Mouse (Mus musculus) stomach, embryonic 16.5 days (tissue): ENCODE data around the gene Esyt2. TPM values are rescaled to one million over a fixed set of nuclear protein-coding genes. Genes with fewer than 3 reads are reported as not detected.

ENCODE experiments used
- ATAC-seq: fragments of 200-750 bp; cut with Nextera tagmentation; 2 replicates; pipeline ENCODE4 v1.8.0; 2017; ENCODE audit warnings: moderate number of reproducible peaks, moderate TSS enrichment; ENCODE audit not compliant: insufficient read depth, low FRiP score
- H3K27ac ChIP-seq: fragments of 300-500 bp; sonication (generic); 2 replicates; pipeline ENCODE4 v1.5.1; 2014; ENCODE audit warnings: low read length
- H3K27me3 ChIP-seq: fragments of 300-500 bp; sonication (generic); 2 replicates; pipeline ENCODE4 v1.6.1; 2014; ENCODE audit warnings: low read length, control low read depth, mixed read lengths; ENCODE audit not compliant: control insufficient read depth, insufficient read depth
- H3K36me3 ChIP-seq: fragments of 300-500 bp; sonication (generic); 2 replicates; pipeline ENCODE4 v1.6.1; 2014; ENCODE audit warnings: low read length; ENCODE audit not compliant: control insufficient read depth, insufficient read depth
- H3K4me1 ChIP-seq: fragments of 300-500 bp; sonication (generic); 2 replicates; pipeline ENCODE4 v1.6.1; 2014; ENCODE audit warnings: low read length, control low read depth, mixed read lengths; ENCODE audit not compliant: control insufficient read depth, insufficient read depth
- H3K4me2 ChIP-seq: fragments of 300-500 bp; sonication (generic); 2 replicates; pipeline ENCODE4 v1.6.1; 2014; ENCODE audit warnings: low read depth, low read length, mixed read lengths
- H3K4me3 ChIP-seq: fragments of 300-500 bp; sonication (generic); replicated peaks from 2 replicates; pipeline ENCODE4 v1.5.1; 2014; ENCODE audit warnings: mild to moderate bottlenecking, low read length
- H3K9ac ChIP-seq: fragments of 300-500 bp; sonication (generic); 2 replicates; pipeline ENCODE4 v1.6.1; 2014; ENCODE audit warnings: low read length
- H3K9me3 ChIP-seq: fragments of 300-500 bp; sonication (generic); replicated peaks from 2 replicates; pipeline ENCODE4 v1.6.1; 2016; ENCODE audit warnings: low read length, control low read depth; ENCODE audit not compliant: control insufficient read depth
- WGBS: fragments of 180-500 bp; shearing (Covaris S2); extraction: QIAGEN DNeasy Blood & Tissue Kit; methylation state at CpG from one replicate; pipeline ENCODE4 v1.1.7; 2014; 5-methylcytosine and 5-hydroxymethylcytosine counted together
- polyA plus RNA-seq: library from polyadenylated mRNA; unstranded; fragments of >200 nt; fragmentation: Nextera tagmentation; extraction: Ambion mirVana; gene quantifications from 2 replicates; pipeline ENCODE4 v1.2.1, GENCODE M21; 2015

Esyt2 gene
- polyA plus RNA-seq, 1 experiment from 2014 or later = 28.7 TPM

DNA sequence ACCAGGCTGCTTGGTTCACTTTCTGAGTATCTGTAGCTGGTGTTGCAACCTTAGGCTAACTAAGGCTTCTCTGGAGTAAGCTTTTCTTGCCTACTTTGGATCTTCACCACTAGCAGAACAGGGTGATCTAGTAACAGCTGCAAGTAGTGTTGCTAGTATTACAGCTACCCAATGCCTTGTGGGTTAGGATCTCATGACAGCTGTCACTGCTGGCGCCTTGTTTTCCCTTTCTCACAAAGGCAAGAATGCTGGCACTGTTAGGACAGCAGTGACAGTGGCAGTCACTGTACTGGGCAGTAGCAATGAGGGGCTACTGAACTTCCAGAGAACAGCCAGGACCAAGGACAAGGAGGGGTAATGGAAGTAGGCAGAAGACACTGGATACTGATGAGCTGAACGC lies 114.3 kb downstream of the Esyt2 start:
- 87% methylated on average over 2 of the region's 2 CpGs for WGBS
- no peak overlapping the region for H3K4me3 ChIP-seq
- H3K9me3 ChIP-seq = no peaks in the 10 kb centered on the region
- no peaks in the 10 kb centered on the region for H3K4me1 ChIP-seq
- no peak overlapping the region for H3K27ac ChIP-seq
- H3K4me2 ChIP-seq = no peak overlapping the region
- no peak overlapping the region for H3K9ac ChIP-seq
- H3K27me3 ChIP-seq = no peaks in the 10 kb centered on the region
- no peaks in the 10 kb centered on the region for H3K36me3 ChIP-seq
- no peak for ATAC-seq

DNA sequence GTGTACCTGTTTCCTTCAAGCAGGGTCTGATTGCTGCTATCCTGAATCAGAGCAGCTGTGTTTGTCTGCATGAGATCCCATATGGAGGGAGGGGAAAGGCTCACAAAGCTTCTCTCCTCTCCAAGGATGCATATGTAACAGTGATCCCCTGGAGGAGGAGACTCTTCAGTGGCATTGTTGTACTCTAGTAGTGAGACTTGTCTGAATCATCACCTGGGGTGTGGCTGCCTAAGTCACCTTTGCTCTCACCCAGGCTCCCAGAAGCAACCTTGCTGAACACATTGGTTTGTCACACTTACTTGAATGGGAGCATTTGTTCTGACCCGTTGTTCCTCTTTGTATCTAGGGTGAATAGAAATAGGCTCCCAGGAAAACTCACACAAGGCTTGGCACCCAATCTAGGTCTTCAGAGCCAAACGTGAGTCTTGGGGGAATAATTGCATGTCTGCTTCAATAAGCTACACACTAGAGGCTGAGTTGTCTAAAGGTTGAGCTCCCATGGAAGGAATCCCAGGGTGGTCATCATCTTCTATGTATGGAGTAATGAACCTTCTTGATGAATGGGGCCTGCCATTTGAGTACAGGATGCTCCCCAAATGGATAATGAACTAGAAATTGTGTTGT lies 115.2 kb downstream of the Esyt2 start:
- WGBS = 64% methylated on average over 2 of the region's 2 CpGs
- Histone ChIP-seq H3K4me3 (no peak overlapping the region), H3K27ac (no peak overlapping the region), H3K4me1 (no peaks in the 10 kb centered on the region), H3K27me3 (no peaks in the 10 kb centered on the region), H3K9me3 (0 out of 2 replicates have a peak, but pooled peaks cover 5% of the 10 kb centered on the region), H3K4me2 (no peak overlapping the region), H3K36me3 (no peaks in the 10 kb centered on the region), H3K9ac (no peak overlapping the region)
- no peak for ATAC-seq

DNA sequence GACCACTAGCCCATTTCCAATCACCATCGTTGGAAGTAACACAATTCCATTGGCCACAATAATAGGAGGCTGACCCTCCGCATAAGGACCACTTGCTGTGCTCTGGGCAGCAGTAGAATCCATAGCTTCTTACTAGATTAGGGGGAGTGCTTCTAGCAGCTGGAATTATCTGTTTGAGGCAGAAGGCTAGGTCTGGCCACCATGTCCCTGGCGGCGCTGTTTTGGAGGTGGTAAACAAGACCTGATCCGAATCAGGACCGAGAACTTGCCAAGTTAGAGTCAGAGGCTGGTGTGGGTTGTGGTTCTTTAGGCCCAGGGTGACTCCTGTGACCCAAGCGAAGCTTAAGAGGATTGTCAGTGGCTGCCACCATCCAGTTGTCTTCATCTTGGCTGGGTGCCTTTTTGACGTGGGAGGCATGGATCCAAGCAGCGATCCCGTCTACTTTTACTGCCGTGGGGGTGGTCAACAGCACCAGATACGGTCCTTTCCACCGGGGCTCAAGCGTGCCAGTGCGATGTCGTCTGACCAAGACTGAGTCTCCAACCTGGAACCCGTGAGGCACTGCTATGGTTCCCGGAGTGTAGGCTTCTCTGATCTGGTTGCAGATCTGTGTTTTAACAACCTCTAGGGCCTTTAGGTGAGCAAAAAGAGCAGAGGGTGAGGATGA lies 123.2 kb downstream of the Esyt2 start:
- Histone ChIP-seq H3K36me3 (peaks cover 5% of the 10 kb centered on the region), H3K4me1 (peaks cover 4% of the 10 kb centered on the region), H3K4me2 (peak overlapping the region; percentile 52), H3K4me3 (peak overlapping the region; percentile 63), H3K9me3 (peaks cover 22% of the 10 kb centered on the region), H3K9ac (peak overlapping the region; percentile 69), H3K27me3 (no peaks in the 10 kb centered on the region), H3K27ac (no peak overlapping the region)
- ATAC-seq = no peak
- 94% methylated on average over 18 of the region's 18 CpGs for WGBS

DNA sequence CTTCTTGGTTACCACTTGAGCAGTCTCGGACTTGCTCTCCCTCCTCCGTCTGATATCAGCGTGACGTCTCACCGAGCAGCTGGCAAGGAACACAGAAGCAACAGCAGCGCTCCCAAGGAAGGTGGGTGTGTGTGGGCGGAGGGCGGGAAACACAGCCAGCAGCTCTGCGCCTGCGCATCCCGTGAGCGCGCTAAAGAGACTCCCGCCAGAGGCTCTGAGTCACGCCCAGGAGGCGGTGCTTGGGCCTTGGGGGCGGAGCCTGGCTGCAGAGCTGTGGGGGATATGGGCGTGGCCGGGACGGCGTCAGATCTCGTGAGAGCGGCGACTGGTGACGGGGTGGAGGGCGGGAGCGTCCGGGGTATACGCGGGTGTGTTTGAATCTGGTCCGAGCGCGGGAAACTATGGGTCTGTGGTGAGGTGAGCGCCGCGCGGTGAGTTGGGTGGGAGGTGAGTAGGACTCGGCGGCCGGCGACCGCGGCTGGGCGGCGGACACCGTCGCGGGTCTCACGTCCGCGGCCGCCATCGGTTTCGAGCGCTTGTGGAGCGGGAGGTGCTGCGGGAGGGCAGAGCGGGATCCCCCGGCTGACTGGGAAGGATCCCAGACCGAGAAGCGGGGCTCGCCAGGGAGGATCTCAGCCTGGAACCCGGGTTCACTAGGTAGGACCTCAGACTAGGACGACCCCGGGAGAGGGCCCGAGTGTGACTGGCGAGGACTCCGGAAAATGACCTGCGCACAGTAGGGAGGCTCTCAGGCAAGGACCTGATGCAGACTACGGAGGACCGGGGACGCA lies 124.2 kb downstream of the Esyt2 start, which contains the start of gene Ncapg2:
Ncapg2 (plus strand) TSS at position 358 of the 791 bp plus-strand sequence.
- peak within 1 kb of the TSS; percentile 79 for H3K9ac ChIP-seq

DNA sequence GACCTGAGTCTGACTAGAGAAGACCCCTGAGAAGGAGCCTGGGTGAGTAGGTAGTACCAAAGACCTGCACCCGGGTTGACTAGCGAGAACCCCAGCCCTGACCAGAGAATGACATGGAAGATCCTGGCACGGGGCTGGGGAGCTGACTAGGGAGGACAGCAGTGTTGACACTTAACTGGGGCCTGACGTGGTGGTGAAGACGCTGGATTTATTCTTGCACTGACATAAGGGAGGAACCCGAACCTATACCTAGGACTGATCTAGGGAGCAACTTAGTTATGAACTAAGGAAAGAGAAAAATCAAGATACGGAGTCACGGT lies 124.8 kb downstream of the Esyt2 start:
- 4% methylated on average over 8 of the region's 8 CpGs for WGBS
- ATAC-seq = no peak
- H3K36me3 ChIP-seq = peaks cover 5% of the 10 kb centered on the region

More for the DNA sequence above, 124.2 kb downstream of the Esyt2 start, which contains the start of gene Ncapg2:
- WGBS = under 1% methylated on average over 70 of the region's 72 CpGs
- H3K4me2 ChIP-seq = peak within 1 kb of the TSS; percentile 77
- peak within 1 kb of the TSS; percentile 44 for H3K27ac ChIP-seq
- ATAC-seq = peak; percentile 99
- H3K4me3 ChIP-seq = peak within 1 kb of the TSS; percentile 63
- H3K36me3 ChIP-seq = peaks cover 5% of the 10 kb centered on the region
- peaks cover 22% of the 10 kb centered on the region for H3K9me3 ChIP-seq
- no peaks in the 10 kb centered on the region for H3K27me3 ChIP-seq
- H3K4me1 ChIP-seq = peaks cover 4% of the 10 kb centered on the region

DNA sequence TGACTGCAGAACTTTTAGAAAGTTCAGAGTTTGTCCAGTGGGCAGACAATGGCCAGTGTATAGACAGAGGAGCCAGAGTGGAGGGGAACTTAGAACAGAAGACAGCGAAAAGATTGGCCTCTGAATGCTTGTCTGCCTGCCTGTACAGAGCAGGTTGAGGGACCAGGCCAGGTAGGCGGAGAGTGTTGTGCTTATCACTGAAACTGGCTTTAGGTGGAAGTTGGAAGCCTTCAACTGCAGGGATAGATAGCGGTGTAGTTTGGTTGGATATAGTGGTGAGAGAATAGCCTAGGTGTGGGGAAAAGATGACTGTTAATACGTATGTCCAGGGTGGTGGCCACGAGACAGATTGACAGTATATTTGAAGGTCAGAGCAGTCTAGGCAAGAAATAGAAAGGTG lies 126.9 kb downstream of the Esyt2 start:
- Histone ChIP-seq H3K9me3 (peaks cover 11% of the 10 kb centered on the region; the same call in 1 of the 2 replicates), H3K36me3 (peaks cover 4% of the 10 kb centered on the region), H3K9ac (no peak overlapping the region), H3K27me3 (no peaks in the 10 kb centered on the region), H3K4me3 (no peak overlapping the region), H3K4me2 (no peak overlapping the region), H3K27ac (no peak overlapping the region), H3K4me1 (peaks cover 4% of the 10 kb centered on the region)
- WGBS = 93% methylated on average over 5 of the region's 5 CpGs
- no peak for ATAC-seq

More for the DNA sequence above, 124.8 kb downstream of the Esyt2 start:
- no peaks in the 10 kb centered on the region for H3K27me3 ChIP-seq
- H3K9ac ChIP-seq = peak overlapping the region; percentile 79
- peak overlapping the region; percentile 63 for H3K4me3 ChIP-seq
- H3K4me1 ChIP-seq = peaks cover 4% of the 10 kb centered on the region
- peaks cover 18% of the 10 kb centered on the region for H3K9me3 ChIP-seq
- peak overlapping the region; percentile 40; the same call in 1 of the 2 replicates for H3K27ac ChIP-seq
- peak overlapping the region; percentile 77 for H3K4me2 ChIP-seq

DNA sequence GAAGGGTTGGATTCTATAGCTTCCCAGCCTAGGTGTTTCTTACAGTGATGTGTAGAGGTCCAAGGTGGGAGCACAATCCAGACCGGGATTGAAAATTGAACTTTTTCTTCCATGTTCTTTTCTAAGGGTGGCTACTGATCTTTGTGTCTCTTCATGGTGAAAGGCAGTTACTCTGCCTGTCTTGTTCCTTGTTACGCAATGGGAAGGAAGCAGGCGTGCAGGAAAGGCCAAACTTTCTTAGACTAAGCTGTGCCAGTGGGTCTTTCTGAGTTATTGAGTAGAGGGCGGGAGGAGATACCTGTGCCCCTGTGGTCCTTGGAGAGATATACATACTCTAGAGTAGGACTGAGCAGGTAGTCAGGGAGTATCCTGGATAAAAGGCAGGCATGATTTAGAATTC lies 133.9 kb downstream of the Esyt2 start:
- H3K4me2 ChIP-seq = no peak overlapping the region
- no peaks in the 10 kb centered on the region for H3K27me3 ChIP-seq
- no peak overlapping the region for H3K4me3 ChIP-seq
- WGBS = 90% methylated on average over 4 of the region's 4 CpGs
- no peaks in the 10 kb centered on the region for H3K9me3 ChIP-seq
- H3K4me1 ChIP-seq = no peaks in the 10 kb centered on the region
- H3K9ac ChIP-seq = no peak overlapping the region
- H3K27ac ChIP-seq = no peak overlapping the region
- ATAC-seq = no peak
- H3K36me3 ChIP-seq = no peaks in the 10 kb centered on the region

DNA sequence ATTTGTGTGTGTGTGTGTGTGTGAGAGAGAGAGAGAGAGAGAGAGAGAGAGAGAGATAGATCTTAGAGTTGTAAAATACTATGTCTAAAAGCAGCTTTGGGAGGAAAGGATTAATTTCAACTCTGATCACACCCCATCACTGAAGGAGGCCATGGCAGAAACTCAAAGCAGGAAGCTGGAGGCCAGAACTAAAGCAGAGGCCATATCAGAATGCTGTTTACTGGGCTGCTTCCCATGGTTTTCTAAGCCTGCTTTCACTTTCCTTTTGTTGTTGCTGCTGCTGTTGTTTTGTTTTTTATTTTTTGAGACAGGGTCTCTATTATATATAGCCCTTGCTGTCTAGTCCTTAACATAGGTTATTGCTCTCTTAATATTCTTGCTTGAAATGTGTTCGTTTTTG lies 135.5 kb downstream of the Esyt2 start:
- 92% methylated on average over 1 of the region's 1 CpGs for WGBS
- no peak overlapping the region for H3K4me3 ChIP-seq
- H3K36me3 ChIP-seq = no peaks in the 10 kb centered on the region
- no peak overlapping the region for H3K4me2 ChIP-seq
- H3K27ac ChIP-seq = no peak overlapping the region
- no peaks in the 10 kb centered on the region for H3K9me3 ChIP-seq
- no peak overlapping the region for H3K9ac ChIP-seq
- no peaks in the 10 kb centered on the region for H3K27me3 ChIP-seq
- H3K4me1 ChIP-seq = no peaks in the 10 kb centered on the region
- ATAC-seq = no peak

DNA sequence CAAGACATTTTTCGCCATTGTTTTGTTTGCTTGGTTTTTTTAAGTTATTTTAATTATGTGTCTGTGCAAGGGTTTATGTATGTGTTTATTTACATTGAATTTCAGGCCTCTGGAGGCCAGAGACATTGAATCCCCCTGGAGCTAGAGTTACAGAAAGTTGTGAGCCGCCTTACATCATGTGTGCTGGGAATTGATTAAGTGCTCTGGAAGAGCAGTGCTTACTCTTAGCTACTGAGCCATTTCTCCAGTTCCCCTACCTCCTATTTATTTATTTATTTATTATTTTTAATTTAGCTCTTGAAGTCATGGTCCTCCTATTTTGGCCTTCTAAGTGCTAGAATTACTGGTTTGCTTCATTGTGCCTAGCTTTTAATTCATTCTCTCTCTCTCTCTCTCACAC lies 140.7 kb downstream of the Esyt2 start:
- H3K27me3 ChIP-seq = no peaks in the 10 kb centered on the region
- H3K4me3 ChIP-seq = no peak overlapping the region
- H3K27ac ChIP-seq = no peak overlapping the region
- no peak overlapping the region for H3K4me2 ChIP-seq
- 82% methylated on average over 2 of the region's 2 CpGs for WGBS
- no peaks in the 10 kb centered on the region for H3K4me1 ChIP-seq
- no peak overlapping the region for H3K9ac ChIP-seq
- peaks cover 6% of the 10 kb centered on the region for H3K36me3 ChIP-seq
- H3K9me3 ChIP-seq = no peaks in the 10 kb centered on the region
- ATAC-seq = no peak
